Mouse (Mus musculus): ENCODE measurements around the gene Tgfa.

The Tgfa gene

GRCm38 (mm10) chr6:86188741-86189480 is 6.1 kb upstream of the Tgfa start:
- no peak for DNase-seq

GRCm38 (mm10) chr6:86190622-86191021 is 4.4 kb upstream of the Tgfa start:
- DNase-seq, result no peak

- no peak for DNase-seq
These were observed 2.0 kb upstream of the Tgfa start for GRCm38 (mm10) chr6:86192978-86193377.

- peak; percentile 47 for DNase-seq
These were observed 1.1 kb upstream of the Tgfa start for GRCm38 (mm10) chr6:86193879-86194278.

- peak; percentile 43 for DNase-seq
These were observed 1.0 kb downstream of the Tgfa start for GRCm38 (mm10) chr6:86196034-86196433.

GRCm38 (mm10) chr6:86197150-86197862 is 2.3 kb downstream of the Tgfa start:
- DNase-seq, result no peak

- no peak for DNase-seq
These were observed 5.9 kb downstream of the Tgfa start for GRCm38 (mm10) chr6:86200934-86201333.

GRCm38 (mm10) chr6:86203101-86203500 is 8.1 kb downstream of the Tgfa start:
- DNase-seq, result no peak

GRCm38 (mm10) chr6:86206014-86206413 is 11.0 kb downstream of the Tgfa start:
- DNase-seq, result peak; percentile 51

- DNase-seq, result no peak
These were observed 12.0 kb downstream of the Tgfa start for GRCm38 (mm10) chr6:86206985-86207384.

- DNase-seq, result no peak
These were observed 14.4 kb downstream of the Tgfa start for GRCm38 (mm10) chr6:86209133-86210016.

- DNase-seq, result no peak
These were observed 15.0 kb downstream of the Tgfa start for GRCm38 (mm10) chr6:86210017-86210408.

- DNase-seq, result no peak
These were observed 15.6 kb downstream of the Tgfa start for GRCm38 (mm10) chr6:86210619-86211018.

GRCm38 (mm10) chr6:86211081-86211763 is 16.2 kb downstream of the Tgfa start:
- no peak for DNase-seq

GRCm38 (mm10) chr6:86212871-86213640 is 18.0 kb downstream of the Tgfa start:
- DNase-seq, result no peak

- DNase-seq, result no peak
These were observed 23.0 kb downstream of the Tgfa start for GRCm38 (mm10) chr6:86218066-86218465.

- DNase-seq, result no peak
These were observed 23.7 kb downstream of the Tgfa start for GRCm38 (mm10) chr6:86218739-86219138.

GRCm38 (mm10) chr6:86219494-86219893 is 24.5 kb downstream of the Tgfa start:
- DNase-seq, result peak; percentile 60

GRCm38 (mm10) chr6:86220171-86220570 is 25.1 kb downstream of the Tgfa start:
- peak; percentile 75 for DNase-seq

- no peak for DNase-seq
These were observed 27.4 kb downstream of the Tgfa start for GRCm38 (mm10) chr6:86222381-86222780.

- no peak for DNase-seq
These were observed 30.6 kb downstream of the Tgfa start for GRCm38 (mm10) chr6:86225604-86226003.

GRCm38 (mm10) chr6:86232367-86232766 is 37.3 kb downstream of the Tgfa start:
- no peak for DNase-seq
